Mouse (Mus musculus): ENCODE results near the gene Slc16a3. TPM values are rescaled to one million over a fixed set of nuclear protein-coding genes. Genes with fewer than 3 reads are reported as not detected.

Gene Slc16a3
- polyA plus RNA-seq, 1 experiment, result 2.9 TPM

- WGBS, result 90% methylated on average over 13 of the region's 13 CpGs
- no peak overlapping the region for H3K4me3 ChIP-seq (ENCODE audit: insufficient read depth, low read depth, low read length)
- no peak for DNase-seq
- H3K27ac ChIP-seq (ENCODE audit: insufficient read depth, low read depth, low read length), result no peak overlapping the region
- H3K4me1 ChIP-seq (ENCODE audit: control insufficient read depth, insufficient read depth, low read length), result peaks cover 5% of the 10 kb centered on the region; the same call in 1 of the 2 replicates
- no peak for TF ChIP-seq POLR2A (IDR thresholded peaks at IDR 0.05; ENCODE audit: low read depth, low read length)
- no peak for TF ChIP-seq CTCF (conservative IDR thresholded peaks at IDR 0.05; ENCODE audit: insufficient read depth, insufficient read length, low read depth, low read length)
- no peaks in the 10 kb centered on the region for H3K27me3 ChIP-seq (replicated peaks; ENCODE audit: control insufficient read depth, insufficient read depth, low read length)
- peaks cover 11% of the 10 kb centered on the region for H3K36me3 ChIP-seq (ENCODE audit: control insufficient read depth, insufficient read depth, low read length)
Measured at GRCm38 (mm10) chr11:120962050-120962771, 13.9 kb downstream of the Slc16a3 start.

GRCm38 (mm10) chr11:120962909-120963308 is 14.6 kb downstream of the Slc16a3 start:
- H3K4me3 ChIP-seq (ENCODE audit: insufficient read depth, low read depth, low read length), result no peak overlapping the region
- peaks cover 5% of the 10 kb centered on the region; the same call in 1 of the 2 replicates for H3K4me1 ChIP-seq (ENCODE audit: control insufficient read depth, insufficient read depth, low read length)
- no peak for DNase-seq
- TF ChIP-seq CTCF (conservative IDR thresholded peaks at IDR 0.05; ENCODE audit: insufficient read depth, insufficient read length, low read depth, low read length), result no peak
- TF ChIP-seq POLR2A (IDR thresholded peaks at IDR 0.05; ENCODE audit: low read depth, low read length), result no peak
- 84% methylated on average over 7 of the region's 7 CpGs for WGBS
- no peak overlapping the region for H3K27ac ChIP-seq (ENCODE audit: insufficient read depth, low read depth, low read length)
- peaks cover 11% of the 10 kb centered on the region for H3K36me3 ChIP-seq (ENCODE audit: control insufficient read depth, insufficient read depth, low read length)
- H3K27me3 ChIP-seq (replicated peaks; ENCODE audit: control insufficient read depth, insufficient read depth, low read length), result no peaks in the 10 kb centered on the region

GRCm38 (mm10) chr11:120964195-120965157 is 16.2 kb downstream of the Slc16a3 start:
- H3K36me3 ChIP-seq (ENCODE audit: control insufficient read depth, insufficient read depth, low read length), result peaks cover 14% of the 10 kb centered on the region
- WGBS, result 78% methylated on average over 10 of the region's 10 CpGs

GRCm38 (mm10) chr11:120965587-120965986 is 17.3 kb downstream of the Slc16a3 start:
- no peak for TF ChIP-seq POLR2A (IDR thresholded peaks at IDR 0.05; ENCODE audit: low read depth, low read length)
- Histone ChIP-seq H3K27me3 (replicated peaks; ENCODE audit: control insufficient read depth, insufficient read depth, low read length) (no peaks in the 10 kb centered on the region), H3K4me3 (ENCODE audit: insufficient read depth, low read depth, low read length) (no peak overlapping the region), H3K4me1 (ENCODE audit: control insufficient read depth, insufficient read depth, low read length) (peaks cover 11% of the 10 kb centered on the region), H3K36me3 (ENCODE audit: control insufficient read depth, insufficient read depth, low read length) (peaks cover 15% of the 10 kb centered on the region), H3K27ac (ENCODE audit: insufficient read depth, low read depth, low read length) (no peak overlapping the region)
- DNase-seq, result no peak
- WGBS, result 68% methylated on average over 4 of the region's 4 CpGs

More at GRCm38 (mm10) chr11:120964195-120965157, 16.2 kb downstream of the Slc16a3 start:
- Histone ChIP-seq H3K4me3 (ENCODE audit: insufficient read depth, low read depth, low read length) (no peak overlapping the region), H3K4me1 (ENCODE audit: control insufficient read depth, insufficient read depth, low read length) (peaks cover 4% of the 10 kb centered on the region), H3K27me3 (replicated peaks; ENCODE audit: control insufficient read depth, insufficient read depth, low read length) (no peaks in the 10 kb centered on the region), H3K27ac (ENCODE audit: insufficient read depth, low read depth, low read length) (no peak overlapping the region)
- no peak for DNase-seq
- TF ChIP-seq CTCF (conservative IDR thresholded peaks at IDR 0.05; ENCODE audit: insufficient read depth, insufficient read length, low read depth, low read length) (no peak), POLR2A (IDR thresholded peaks at IDR 0.05; ENCODE audit: low read depth, low read length) (no peak)

GRCm38 (mm10) chr11:120969742-120970141 is 21.5 kb downstream of the Slc16a3 start:
- 56% methylated on average over 5 of the region's 5 CpGs for WGBS
- peak; percentile 44 for DNase-seq
- TF ChIP-seq POLR2A (IDR thresholded peaks at IDR 0.05; ENCODE audit: low read depth, low read length) (no peak), CTCF (conservative IDR thresholded peaks at IDR 0.05; ENCODE audit: insufficient read depth, insufficient read length, low read depth, low read length) (no peak)

GRCm38 (mm10) chr11:120971237-120971636 is 23.0 kb downstream of the Slc16a3 start:
- DNase-seq, result peak; percentile 42
- no peak overlapping the region for H3K4me3 ChIP-seq (ENCODE audit: insufficient read depth, low read depth, low read length)
- 53% methylated on average over 5 of the region's 5 CpGs for WGBS
- H3K36me3 ChIP-seq (ENCODE audit: control insufficient read depth, insufficient read depth, low read length), result peaks cover 13% of the 10 kb centered on the region
- H3K27me3 ChIP-seq (replicated peaks; ENCODE audit: control insufficient read depth, insufficient read depth, low read length), result no peaks in the 10 kb centered on the region
- peaks cover 17% of the 10 kb centered on the region; the same call in 1 of the 2 replicates for H3K4me1 ChIP-seq (ENCODE audit: control insufficient read depth, insufficient read depth, low read length)
- H3K27ac ChIP-seq (ENCODE audit: insufficient read depth, low read depth, low read length), result peak overlapping the region; percentile 21; the same call in 1 of the 2 replicates
- TF ChIP-seq POLR2A (IDR thresholded peaks at IDR 0.05; ENCODE audit: low read depth, low read length) (no peak), CTCF (conservative IDR thresholded peaks at IDR 0.05; ENCODE audit: insufficient read depth, insufficient read length, low read depth, low read length) (no peak)

More at GRCm38 (mm10) chr11:120969742-120970141, 21.5 kb downstream of the Slc16a3 start:
- Histone ChIP-seq H3K36me3 (ENCODE audit: control insufficient read depth, insufficient read depth, low read length) (peaks cover 15% of the 10 kb centered on the region), H3K4me1 (ENCODE audit: control insufficient read depth, insufficient read depth, low read length) (peaks cover 19% of the 10 kb centered on the region), H3K27ac (ENCODE audit: insufficient read depth, low read depth, low read length) (no peak overlapping the region), H3K4me3 (ENCODE audit: insufficient read depth, low read depth, low read length) (no peak overlapping the region), H3K27me3 (replicated peaks; ENCODE audit: control insufficient read depth, insufficient read depth, low read length) (no peaks in the 10 kb centered on the region)
